Mouse (Mus musculus) bone marrow, adult 2 months (tissue): ENCODE data around the gene Susd6.

Source experiments
- CTCF ChIP-seq: fragments of 200-500 bp; IDR thresholded peaks from 2 replicates; pipeline ENCODE4 v1.5.1; 2011; ENCODE audit warnings: low read length, control low read depth; ENCODE audit not compliant: control insufficient read depth, insufficient read depth
- POLR2A ChIP-seq: fragments of 200-500 bp; IDR thresholded peaks from 2 replicates; pipeline ENCODE4 v1.6.1; 2011; ENCODE audit warnings: low read depth, mild to moderate bottlenecking, control low read depth, low read length, borderline replicate concordance; ENCODE audit not compliant: control insufficient read depth

DNA sequence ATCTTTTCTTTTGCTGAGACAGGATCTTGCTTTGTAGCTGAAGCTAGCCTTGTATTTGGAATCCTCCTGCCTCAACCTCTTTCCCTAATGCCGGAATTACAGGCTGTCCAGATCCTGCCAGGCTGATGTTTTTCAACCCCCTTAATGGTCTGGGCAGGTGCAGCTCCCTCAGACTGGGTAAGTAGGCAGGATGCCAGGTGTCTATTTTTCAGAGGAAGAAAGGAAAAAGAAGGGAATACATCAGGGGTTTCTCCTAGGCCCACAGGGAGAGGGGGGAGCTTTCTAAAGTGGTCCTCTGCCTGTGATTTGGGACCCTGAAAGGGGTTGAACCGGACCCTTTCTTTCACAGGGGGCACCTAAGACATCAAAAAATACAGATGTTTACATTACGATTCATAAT, 2.1 kb upstream of the Susd6 start:
- TF ChIP-seq CTCF (no peak), POLR2A (no peak)
